Mouse (Mus musculus) bone marrow, adult 2 months (tissue): ENCODE data around the gene Mcl1.
"Not testable (repeated sequence)": the region's sequence is repeated elsewhere in the genome, so short reads cannot be mapped to it uniquely, and the experiment has no call there.

Experiments
- CTCF ChIP-seq: fragments of 200-500 bp; IDR thresholded peaks from 2 replicates; pipeline ENCODE4 v1.5.1; 2011; ENCODE audit warnings: low read length, control low read depth; ENCODE audit not compliant: control insufficient read depth, insufficient read depth
- POLR2A ChIP-seq: fragments of 200-500 bp; IDR thresholded peaks from 2 replicates; pipeline ENCODE4 v1.6.1; 2011; ENCODE audit warnings: low read depth, mild to moderate bottlenecking, control low read depth, low read length, borderline replicate concordance; ENCODE audit not compliant: control insufficient read depth

DNA sequence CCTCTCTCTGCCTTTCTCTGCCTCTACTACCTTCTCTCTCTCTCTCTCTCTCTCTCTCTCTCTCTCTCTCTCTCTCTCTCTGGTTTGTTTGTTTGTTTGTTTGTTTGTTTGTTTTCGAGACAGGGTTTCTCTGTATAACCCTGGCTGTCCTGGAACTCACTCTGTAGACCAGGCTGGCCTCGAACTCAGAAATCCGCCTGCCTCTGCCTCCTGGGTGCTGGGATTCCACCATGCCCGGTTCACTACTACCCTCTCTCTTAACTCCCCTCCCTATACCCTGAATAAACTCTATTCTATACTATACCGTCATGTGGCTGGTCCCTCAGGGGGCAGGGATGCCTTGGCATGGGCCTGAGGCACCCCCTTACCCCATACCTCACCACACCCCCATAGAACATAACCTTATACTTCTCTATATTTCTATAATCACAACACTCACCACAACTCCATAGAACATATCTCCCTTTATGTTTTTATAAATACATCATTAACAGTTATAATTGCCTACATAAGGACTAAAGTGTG lies 34.5 kb upstream of the Mcl1 start:
- not testable (repeated sequence) for TF ChIP-seq CTCF, POLR2A
